In genomic region chr2:32430701-32431676, GRCm38 (mm10) we compare ENCODE assay signal across 8 mouse cellular contexts. TPM values are rescaled to one million over a fixed set of nuclear protein-coding genes. Genes with fewer than 3 reads are reported as not detected.
DNase-seq lines count a peak whose midpoint lies in the region; ATAC-seq and TF ChIP-seq lines count a peak whose summit lies in the region.

No protein-coding gene starts in this region.

- no peaks in the 10 kb centered on the region for H3K36me3 ChIP-seq in embryonic facial prominence, embryonic 14.5 days (ENCODE audit: control insufficient read depth, insufficient read depth, low read length)
- peaks cover 8% of the 10 kb centered on the region for H3K36me3 ChIP-seq in limb, embryonic 10.5 days
- H3K36me3 ChIP-seq in myocyte (ENCODE audit: control insufficient read depth, insufficient read depth): no peaks in the 10 kb centered on the region

- peak overlapping the region; percentile 38 for H3K4me3 ChIP-seq in embryonic facial prominence, embryonic 14.5 days (ENCODE audit: low read depth, low read length)
- H3K4me3 ChIP-seq in limb, embryonic 10.5 days: peak overlapping the region; percentile 61
- peak overlapping the region; percentile 8 for H3K4me3 ChIP-seq in myocyte

- WGBS in embryonic facial prominence, embryonic 14.5 days: 6% methylated on average over 18 of the region's 18 CpGs
- 9% methylated on average over 18 of the region's 18 CpGs for WGBS in limb, embryonic 10.5 days

- H3K4me1 ChIP-seq in embryonic facial prominence, embryonic 14.5 days (ENCODE audit: control insufficient read depth, insufficient read depth, low read length): peaks cover 33% of the 10 kb centered on the region
- peaks cover 42% of the 10 kb centered on the region for H3K4me1 ChIP-seq in limb, embryonic 10.5 days

- peak overlapping the region; percentile 80 for H3K27ac ChIP-seq in embryonic facial prominence, embryonic 14.5 days (replicated peaks; ENCODE audit: low read depth, low read length)
- H3K27ac ChIP-seq in limb, embryonic 10.5 days: peak overlapping the region; percentile 86

- no peaks in the 10 kb centered on the region for H3K9me3 ChIP-seq in embryonic facial prominence, embryonic 14.5 days (ENCODE audit: control insufficient read depth, low read length)
- H3K9me3 ChIP-seq in limb, embryonic 10.5 days (replicated peaks): no peaks in the 10 kb centered on the region

- no peak overlapping the region for H3ac ChIP-seq in myocyte (ENCODE audit: control insufficient read depth, insufficient read length)

- no peaks in the 10 kb centered on the region for H3K27me3 ChIP-seq in embryonic facial prominence, embryonic 14.5 days (replicated peaks; ENCODE audit: control insufficient read depth, insufficient read depth, low read length)
- H3K27me3 ChIP-seq in limb, embryonic 10.5 days (ENCODE audit: low read depth, poor library complexity, severe bottlenecking): no peaks in the 10 kb centered on the region
- no peaks in the 10 kb centered on the region for H3K27me3 ChIP-seq in myocyte (ENCODE audit: control insufficient read depth, insufficient read depth, insufficient read length)

- no peak for TF ChIP-seq POLR2A in myocyte (IDR thresholded peaks at IDR 0.05; ENCODE audit: insufficient read length, low read depth)

- peak overlapping the region; percentile 63 for H3K4me2 ChIP-seq in embryonic facial prominence, embryonic 14.5 days (ENCODE audit: low read depth, low read length)
- H3K4me2 ChIP-seq in myocyte (ENCODE audit: low read depth): peak overlapping the region; percentile 65

- DNase-seq in embryonic facial prominence, embryonic 14.5 days (ENCODE audit: low spot score): peak; percentile 97
- peak; percentile 76 for DNase-seq in heart, adult 8-10 months (ENCODE audit: low spot score)
- DNase-seq in kidney, adult 8-10 months: peak; percentile 66 to 76
- peak; percentile 90 for DNase-seq in limb, embryonic 10.5 days (ENCODE audit: low spot score)
- peak; percentile 68 to 71 for DNase-seq in urinary bladder, postnatal 4 days (ENCODE audit: low spot score in 2 of 2)
- no peak for DNase-seq in adipocyte (ENCODE audit: low spot score)

- peaks cover 68% of the 10 kb centered on the region for H3K79me2 ChIP-seq in myocyte (ENCODE audit: control insufficient read depth, insufficient read depth)

- ATAC-seq in cerebellum, adult (ENCODE audit: insufficient number of reproducible peaks, low FRiP score, low TSS enrichment): peak; percentile 99
- peak; percentile 95 for ATAC-seq in embryonic facial prominence, embryonic 14.5 days (ENCODE audit: low read depth)

- H3K9ac ChIP-seq in embryonic facial prominence, embryonic 14.5 days (ENCODE audit: low read depth, low read length): peak overlapping the region; percentile 61

TF ChIP-seq in myocyte, 11 proteins besides CTCF, POLR2A, EP300 and RAD21:
- TF ChIP-seq SRF (IDR thresholded peaks at IDR 0.05; ENCODE audit: control insufficient read depth, insufficient read length, low read depth): no peak
- no peak for TF ChIP-seq TCF3 (IDR thresholded peaks at IDR 0.05; ENCODE audit: insufficient read length, low read depth)
- no peak for TF ChIP-seq USF1 (IDR thresholded peaks at IDR 0.05; ENCODE audit: low read depth)
- no peak for TF ChIP-seq REST (IDR thresholded peaks at IDR 0.05; ENCODE audit: insufficient read depth, insufficient read length)
- TF ChIP-seq POLR2AphosphoS2 (IDR thresholded peaks at IDR 0.05; ENCODE audit: insufficient read length, low read depth): no peak
- TF ChIP-seq MYOG (IDR thresholded peaks at IDR 0.05; ENCODE audit: control insufficient read depth in 1 of 3, insufficient read depth in 1 of 3, insufficient read length in 2 of 3, low read depth in 2 of 3): no peak
- no peak for TF ChIP-seq TCF12 (IDR thresholded peaks at IDR 0.05; ENCODE audit: insufficient read depth, poor library complexity, severe bottlenecking)
- TF ChIP-seq CEBPB (IDR thresholded peaks at IDR 0.05; ENCODE audit: insufficient read depth, poor library complexity, severe bottlenecking): no peak
TF ChIP-seq in myocyte: peak in this region for 0.

RNA-seq across cellular contexts. Expression of gene Naif1, which starts 19.3 kb away (rescaled TPM):
- polyA plus RNA-seq in embryonic facial prominence, embryonic 14.5 days (2014; fragmentation: Nextera tagmentation; extraction: Ambion mirVana): 4.9 and 5.6 TPM in 2 replicates
- total RNA-seq in heart, adult 8-10 months (2022): 1 to 10 TPM; 3.4 to 4.4 (median 3.5) TPM
- polyA plus RNA-seq in limb, embryonic 10.5 days (2016; fragmentation: Nextera tagmentation; extraction: Ambion mirVana): 5.9 and 7.3 TPM in 2 replicates
- 3.0 TPM for polyA plus RNA-seq in myocyte (2012; fragmentation: generic; extraction: Trizol)

RNA-seq across cellular contexts. Expression of gene Slc25a25, which starts 20.3 kb away (rescaled TPM):
- 15.8 and 17.0 TPM in 2 replicates for polyA plus RNA-seq in embryonic facial prominence, embryonic 14.5 days (2014; fragmentation: Nextera tagmentation; extraction: Ambion mirVana)
- total RNA-seq in heart, adult 8-10 months (2022): 1 to 10 TPM; 6.4 to 7.8 (median 7.0) TPM
- polyA plus RNA-seq in limb, embryonic 10.5 days (2016; fragmentation: Nextera tagmentation; extraction: Ambion mirVana): 30.8 and 33.0 TPM in 2 replicates
- polyA plus RNA-seq in myocyte (2012; fragmentation: generic; extraction: Trizol): 9.5 TPM

RNA-seq across cellular contexts. Expression of gene Ptges2, which starts 35.3 kb away (rescaled TPM):
- polyA plus RNA-seq in embryonic facial prominence, embryonic 14.5 days (2014; fragmentation: Nextera tagmentation; extraction: Ambion mirVana): 28.0 and 33.5 TPM in 2 replicates
- 10 to 100 TPM; 58.8 to 71.3 (median 63.6) TPM for total RNA-seq in heart, adult 8-10 months (2022)
- polyA plus RNA-seq in limb, embryonic 10.5 days (2016; fragmentation: Nextera tagmentation; extraction: Ambion mirVana): 32.7 and 37.0 TPM in 2 replicates
- polyA plus RNA-seq in myocyte (2012; fragmentation: generic; extraction: Trizol): 50.6 TPM

RNA-seq across cellular contexts. Expression of gene Lcn2, which starts 42.9 kb away (rescaled TPM):
- polyA plus RNA-seq in embryonic facial prominence, embryonic 14.5 days (2014; fragmentation: Nextera tagmentation; extraction: Ambion mirVana): 4.0 and 7.9 TPM in 2 replicates
- total RNA-seq in heart, adult 8-10 months (2022): 1 to 10 TPM; 3.7 to 7.2 (median 6.4) TPM
- polyA plus RNA-seq in limb, embryonic 10.5 days (2016; fragmentation: Nextera tagmentation; extraction: Ambion mirVana): not detected in 2 replicates
- 0.02 TPM for polyA plus RNA-seq in myocyte (2012; fragmentation: generic; extraction: Trizol)

RNA-seq across cellular contexts. Expression of gene 1110008P14Rik, which starts 49.3 kb away (rescaled TPM):
- 67.7 and 79.7 TPM in 2 replicates for polyA plus RNA-seq in embryonic facial prominence, embryonic 14.5 days (2014; fragmentation: Nextera tagmentation; extraction: Ambion mirVana)
- total RNA-seq in heart, adult 8-10 months (2022): 10 to 100 TPM; 43.8 to 49.1 (median 45.3) TPM
- 36.3 and 37.0 TPM in 2 replicates for polyA plus RNA-seq in limb, embryonic 10.5 days (2016; fragmentation: Nextera tagmentation; extraction: Ambion mirVana)
- polyA plus RNA-seq in myocyte (2012; fragmentation: generic; extraction: Trizol): 153 TPM

Comparison
In these comparisons a context has a peak if more than half of its experiments do, and no peak if none do; other contexts are left out.
1. H3K4me3 ChIP-seq: peak in every context shown above with its lines; median percentile 61 in limb, embryonic 10.5 days; 38 in embryonic facial prominence, embryonic 14.5 days; 8 in myocyte.